Mouse (Mus musculus) liver, embryonic 13.5 days (tissue): ENCODE results near the gene Acsl6. TPM values are rescaled to one million over a fixed set of nuclear protein-coding genes. Genes with fewer than 3 reads are reported as not detected.
"Not testable (repeated sequence)": the region's sequence is repeated elsewhere in the genome, so short reads cannot be mapped to it uniquely, and the experiment has no call there.

Experiments
- ATAC-seq: fragments of 200-750 bp; cut with Nextera tagmentation; 2 replicates; pipeline ENCODE4 v1.8.0; 2017; ENCODE audit warnings: low read depth, mild to moderate bottlenecking, moderate number of reproducible peaks, moderate library complexity
- DNase-seq: peaks from one replicate; pipeline ENCODE4 v3.0.0; 2022
- H3K27ac ChIP-seq: fragments of 300-500 bp; sonication (generic); 2 replicates; pipeline ENCODE4 v1.5.1; 2015; ENCODE audit warnings: moderate library complexity, mild to moderate bottlenecking, inconsistent platforms
- H3K27me3 ChIP-seq: fragments of 300-500 bp; sonication (generic); 2 replicates; pipeline ENCODE4 v1.6.1; 2015; ENCODE audit warnings: mild to moderate bottlenecking, inconsistent platforms
- H3K36me3 ChIP-seq: fragments of 300-500 bp; sonication (generic); 2 replicates; pipeline ENCODE4 v1.6.1; 2015; ENCODE audit warnings: mild to moderate bottlenecking, inconsistent platforms
- H3K4me1 ChIP-seq: fragments of 300-500 bp; sonication (generic); replicated peaks from 2 replicates; pipeline ENCODE4 v1.6.1; 2015; ENCODE audit warnings: inconsistent platforms
- H3K4me2 ChIP-seq: fragments of 300-500 bp; sonication (generic); 2 replicates; pipeline ENCODE4 v1.6.1; 2015; ENCODE audit warnings: inconsistent platforms, mild to moderate bottlenecking, moderate library complexity
- H3K4me3 ChIP-seq: fragments of 300-500 bp; sonication (generic); replicated peaks from 2 replicates; pipeline ENCODE4 v1.5.1; 2015; ENCODE audit warnings: mild to moderate bottlenecking, inconsistent platforms
- H3K9ac ChIP-seq: fragments of 300-500 bp; sonication (generic); 2 replicates; pipeline ENCODE4 v1.6.1; 2015; ENCODE audit warnings: mild to moderate bottlenecking, inconsistent platforms
- H3K9me3 ChIP-seq: fragments of 300-500 bp; sonication (generic); replicated peaks from 2 replicates; pipeline ENCODE4 v1.6.1; 2016; ENCODE audit warnings: inconsistent platforms
- whole genome bisulfite sequencing: fragments of 180-500 bp; shearing (Covaris S2); methylation state at CpG from one replicate; pipeline ENCODE4 v1.1.7; 2015; ENCODE audit not compliant: insufficient replicate concordance; 5-methylcytosine and 5-hydroxymethylcytosine counted together
- polyA plus RNA-seq: library from polyadenylated mRNA; unstranded; fragments of >200 nt; fragmentation: Nextera tagmentation; extraction: Ambion mirVana; gene quantifications from 2 replicates; pipeline ENCODE4 v1.2.1, GENCODE M21; 2015

Acsl6 gene
- polyA plus RNA-seq, 1 experiment from 2014 or later = 1.9 TPM

DNA sequence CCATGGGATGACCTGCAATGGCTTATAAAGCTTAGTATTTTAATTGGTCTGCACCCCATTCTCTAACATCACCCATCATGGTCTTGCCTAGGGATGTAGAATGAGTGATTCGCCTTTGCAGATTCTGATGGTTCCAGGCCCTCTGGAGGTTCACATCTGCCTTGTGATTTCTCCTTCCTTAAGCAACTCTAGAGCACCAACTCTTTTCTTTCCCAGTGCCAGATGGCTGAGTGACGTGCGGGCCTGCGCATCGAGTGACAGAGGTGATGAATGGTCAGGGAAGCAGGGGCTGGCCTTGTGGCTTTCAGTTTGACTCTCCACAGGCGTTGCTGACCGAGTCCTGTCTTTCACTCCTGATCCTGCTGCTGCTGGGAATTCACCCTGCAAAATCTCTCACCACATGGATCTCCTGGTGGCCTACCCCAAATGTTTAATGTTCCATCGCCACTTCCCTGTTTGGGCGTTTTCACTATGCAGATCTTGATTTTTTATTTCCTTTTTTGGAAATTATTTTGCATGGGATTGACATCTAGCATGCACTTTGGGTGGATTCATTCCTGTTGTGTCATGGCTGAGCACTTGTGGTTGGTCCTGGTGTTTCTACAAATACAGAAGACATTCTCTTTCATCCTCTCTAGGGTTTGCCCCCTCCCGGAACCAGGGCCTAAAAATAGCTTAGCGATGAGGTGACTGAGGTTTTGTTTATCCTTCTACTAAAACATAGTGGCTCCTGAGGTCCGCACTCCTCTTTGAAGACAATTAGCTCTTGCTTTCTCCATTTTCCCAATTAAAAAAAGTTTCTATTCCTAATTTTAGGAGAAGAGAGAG is 9.4 kb upstream of the Acsl6 start:
- H3K9me3 ChIP-seq = no peaks in the 10 kb centered on the region
- no peak overlapping the region for H3K4me3 ChIP-seq
- no peaks in the 10 kb centered on the region for H3K36me3 ChIP-seq
- no peaks in the 10 kb centered on the region for H3K27me3 ChIP-seq
- no peak overlapping the region for H3K4me2 ChIP-seq
- DNase-seq (no peak), ATAC-seq (no peak)
- 50% methylated on average over 12 of the region's 12 CpGs for whole genome bisulfite sequencing
- H3K9ac ChIP-seq = no peak overlapping the region
- H3K27ac ChIP-seq = no peak overlapping the region
- no peaks in the 10 kb centered on the region for H3K4me1 ChIP-seq

DNA sequence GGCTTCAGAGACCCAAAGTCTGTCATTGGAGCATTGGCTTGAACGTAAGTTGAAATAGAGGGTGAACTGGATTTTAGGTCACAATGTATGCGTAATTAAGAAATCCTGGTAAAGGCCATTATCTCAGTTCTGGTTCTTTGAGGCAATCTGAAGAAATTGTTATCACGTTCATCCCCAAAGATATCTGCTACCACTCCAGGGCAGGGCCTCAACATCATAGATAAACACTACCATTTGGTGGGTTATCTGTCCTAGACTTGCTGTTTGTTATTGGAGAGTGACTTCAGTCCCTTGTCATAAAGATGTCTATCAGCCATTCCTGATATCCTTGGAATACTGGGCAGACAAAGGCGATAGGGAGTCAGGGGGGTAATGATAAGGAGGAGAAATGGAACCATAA is 7.6 kb upstream of the Acsl6 start:
- ATAC-seq = no peak
- 58% methylated on average over 4 of the region's 4 CpGs for WGBS

DNA sequence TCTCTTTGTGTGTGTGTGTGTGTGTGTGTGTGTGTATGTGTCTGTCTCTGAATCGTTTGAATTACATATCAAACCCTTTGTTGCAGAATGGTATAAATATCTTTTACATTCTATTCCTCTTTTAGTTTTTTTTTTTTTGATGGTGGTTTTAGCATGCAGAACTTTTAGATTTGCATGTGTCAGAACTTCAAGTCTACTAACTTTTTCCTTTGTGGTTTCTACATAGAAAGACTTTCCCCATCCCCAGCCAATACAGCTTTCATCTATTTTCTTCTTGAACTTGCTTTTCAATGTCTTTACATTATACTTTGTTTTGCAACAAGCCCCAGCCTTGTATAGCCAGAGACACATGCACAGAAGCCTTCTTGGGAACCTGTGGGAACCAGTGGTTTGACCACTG is 6.9 kb upstream of the Acsl6 start:
- Histone ChIP-seq H3K9me3 (no peaks in the 10 kb centered on the region), H3K27ac (no peak overlapping the region), H3K4me3 (no peak overlapping the region), H3K27me3 (0 out of 2 replicates have a peak, but pooled peaks cover 2% of the 10 kb centered on the region), H3K36me3 (no peaks in the 10 kb centered on the region), H3K9ac (no peak overlapping the region), H3K4me2 (no peak overlapping the region), H3K4me1 (no peaks in the 10 kb centered on the region)
- no peak for DNase-seq
- WGBS = 68% methylated on average over 1 of the region's 1 CpGs
- no peak for ATAC-seq

More for the DNA sequence above, 7.6 kb upstream of the Acsl6 start:
- no peak overlapping the region for H3K27ac ChIP-seq
- H3K27me3 ChIP-seq = no peaks in the 10 kb centered on the region
- DNase-seq = no peak
- H3K9ac ChIP-seq = no peak overlapping the region
- H3K36me3 ChIP-seq = no peaks in the 10 kb centered on the region
- no peak overlapping the region for H3K4me3 ChIP-seq
- H3K4me1 ChIP-seq = no peaks in the 10 kb centered on the region
- no peaks in the 10 kb centered on the region for H3K9me3 ChIP-seq
- no peak overlapping the region for H3K4me2 ChIP-seq

DNA sequence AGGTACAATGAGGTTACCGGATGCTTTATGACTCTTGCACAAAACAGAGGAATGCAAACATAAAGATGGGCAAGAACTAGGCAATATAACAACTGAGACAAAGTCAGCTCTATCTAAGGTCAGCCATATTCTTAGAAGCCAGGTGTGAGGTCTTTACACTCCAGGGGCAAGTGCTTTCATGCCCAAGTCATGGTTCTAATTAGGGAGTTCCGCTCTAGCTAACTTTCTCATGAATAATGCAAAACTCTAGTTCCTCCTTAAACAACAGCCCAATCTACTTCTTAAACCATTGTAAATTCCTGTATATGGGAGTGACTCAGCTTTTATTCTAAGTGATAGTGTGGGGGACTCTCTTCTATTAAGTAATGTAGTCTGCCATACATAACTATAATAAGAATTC is 6.1 kb upstream of the Acsl6 start:
- H3K4me1 ChIP-seq, H3K9me3 ChIP-seq, H3K27ac ChIP-seq, H3K36me3 ChIP-seq, H3K4me2 ChIP-seq, H3K4me3 ChIP-seq, H3K27me3 ChIP-seq, ATAC-seq, H3K9ac ChIP-seq, DNase-seq: not testable (repeated sequence)
- WGBS = 75% methylated on average over 2 of the region's 2 CpGs

DNA sequence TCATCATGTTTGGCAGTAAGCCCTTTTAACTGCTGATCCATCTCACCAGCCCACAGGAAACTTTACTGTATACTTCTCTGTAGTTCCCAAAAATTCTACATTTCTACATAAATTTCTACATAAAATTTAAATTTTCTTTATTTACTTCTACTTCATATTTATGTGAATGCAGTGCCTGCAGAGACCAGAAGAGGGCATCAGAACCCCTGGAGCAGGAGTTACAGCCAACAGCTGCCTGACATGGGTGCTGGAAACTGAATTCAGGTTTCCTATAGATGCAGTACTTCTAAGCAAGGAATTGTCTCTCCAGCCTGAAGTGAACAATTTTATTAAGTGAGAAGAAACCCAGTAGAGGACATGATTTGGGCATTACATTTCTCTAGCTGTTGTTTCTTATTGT is 4.8 kb upstream of the Acsl6 start:
- H3K36me3 ChIP-seq = no peaks in the 10 kb centered on the region
- ATAC-seq (no peak), DNase-seq (no peak)
- peaks cover 23% of the 10 kb centered on the region for H3K27me3 ChIP-seq
- no peak overlapping the region for H3K4me3 ChIP-seq
- no peak overlapping the region for H3K9ac ChIP-seq
- no peak overlapping the region for H3K27ac ChIP-seq
- H3K4me1 ChIP-seq = no peaks in the 10 kb centered on the region
- no peaks in the 10 kb centered on the region for H3K9me3 ChIP-seq
- H3K4me2 ChIP-seq = no peak overlapping the region

DNA sequence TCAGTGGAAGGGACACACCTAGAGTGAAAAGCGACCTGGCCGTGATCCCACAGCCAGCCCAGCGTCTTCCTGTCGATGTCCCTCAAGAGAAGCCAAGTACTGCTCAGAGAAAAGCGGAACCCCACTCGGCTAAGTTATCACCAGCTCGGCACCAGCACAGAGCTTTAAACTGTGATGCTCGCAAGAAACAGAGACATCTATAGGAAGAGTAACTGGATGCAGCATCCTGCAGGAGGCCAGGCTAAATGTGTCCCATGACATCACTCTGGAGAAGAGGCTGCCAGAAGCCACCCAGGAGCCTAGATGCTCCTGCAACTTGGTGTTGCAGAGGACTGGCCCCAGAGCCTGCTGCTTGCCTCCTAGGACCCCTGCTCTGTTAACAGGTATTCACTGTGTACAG is 1.6 kb upstream of the Acsl6 start:
- no peak overlapping the region for H3K27ac ChIP-seq
- H3K9me3 ChIP-seq = no peaks in the 10 kb centered on the region
- WGBS = 76% methylated on average over 8 of the region's 8 CpGs
- no peak overlapping the region for H3K4me2 ChIP-seq
- H3K4me3 ChIP-seq = no peak overlapping the region
- H3K9ac ChIP-seq = no peak overlapping the region
- H3K4me1 ChIP-seq = no peaks in the 10 kb centered on the region
- no peak for DNase-seq
- no peaks in the 10 kb centered on the region for H3K36me3 ChIP-seq
- ATAC-seq = no peak
- peaks cover 54% of the 10 kb centered on the region for H3K27me3 ChIP-seq

DNA sequence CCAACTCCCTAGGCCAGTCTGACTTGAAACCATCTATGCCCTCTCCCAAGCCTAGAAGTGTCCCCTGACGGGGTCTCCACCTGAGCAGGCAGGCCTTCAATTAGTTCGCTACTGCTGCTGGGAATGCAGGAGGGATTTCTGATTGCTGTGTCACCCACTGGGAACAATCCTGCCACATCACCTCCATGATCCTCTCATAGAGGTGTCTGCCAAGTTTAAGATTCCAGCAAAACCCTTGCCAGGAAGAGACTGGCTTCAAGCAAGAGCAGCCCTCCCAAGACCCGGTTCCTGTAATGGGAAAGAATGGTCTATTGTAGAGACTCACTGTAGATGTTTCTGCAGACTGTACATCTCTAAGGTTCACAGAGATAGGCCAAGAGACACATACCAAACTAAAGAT is 992 bp upstream of the Acsl6 start:
- Histone ChIP-seq H3K9ac (no peak overlapping the region), H3K4me3 (no peak overlapping the region), H3K4me1 (no peaks in the 10 kb centered on the region), H3K27ac (no peak overlapping the region), H3K9me3 (no peaks in the 10 kb centered on the region), H3K4me2 (no peak overlapping the region), H3K27me3 (peaks cover 59% of the 10 kb centered on the region), H3K36me3 (no peaks in the 10 kb centered on the region)
- DNase-seq (no peak), ATAC-seq (no peak)
- WGBS = 67% methylated on average over 3 of the region's 3 CpGs

DNA sequence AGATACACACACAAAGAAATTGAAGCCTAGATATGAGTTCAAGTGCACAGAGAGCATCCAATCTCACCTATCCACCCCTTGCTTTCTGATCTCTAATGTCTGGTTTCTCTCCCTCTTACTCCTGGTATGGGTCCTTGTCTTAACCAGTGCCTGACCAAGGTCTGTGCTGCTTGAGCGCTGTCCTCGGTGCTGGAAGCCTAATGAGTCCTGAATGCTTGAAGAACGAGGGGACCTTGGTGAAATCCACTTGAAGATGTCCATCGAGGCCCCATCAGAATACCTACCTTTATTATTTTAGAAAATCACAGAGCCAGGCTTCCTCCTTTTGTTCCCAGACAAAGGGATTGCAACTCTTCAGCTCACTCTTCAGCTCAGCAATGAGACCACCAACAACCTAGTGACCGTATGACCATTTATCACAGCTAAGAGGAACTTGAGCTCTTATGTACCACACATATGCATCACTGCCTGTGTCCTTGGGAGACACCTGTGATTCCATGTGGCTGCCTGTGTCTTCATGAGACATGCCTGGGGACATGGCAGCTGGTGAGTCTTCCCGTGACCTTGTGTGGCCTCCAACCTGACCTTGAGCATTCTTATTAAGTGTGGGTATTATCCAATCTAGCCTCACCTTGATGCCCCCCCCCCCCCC is 396 bp upstream of the Acsl6 start:
- Histone ChIP-seq H3K27ac (no peak overlapping the region), H3K9ac (no peak overlapping the region), H3K4me1 (no peaks in the 10 kb centered on the region), H3K4me2 (no peak overlapping the region), H3K9me3 (no peaks in the 10 kb centered on the region), H3K36me3 (no peaks in the 10 kb centered on the region), H3K4me3 (no peak overlapping the region), H3K27me3 (peaks cover 59% of the 10 kb centered on the region)
- peak; percentile 10 for DNase-seq
- ATAC-seq = no peak
- 19% methylated on average over 6 of the region's 6 CpGs for WGBS

DNA sequence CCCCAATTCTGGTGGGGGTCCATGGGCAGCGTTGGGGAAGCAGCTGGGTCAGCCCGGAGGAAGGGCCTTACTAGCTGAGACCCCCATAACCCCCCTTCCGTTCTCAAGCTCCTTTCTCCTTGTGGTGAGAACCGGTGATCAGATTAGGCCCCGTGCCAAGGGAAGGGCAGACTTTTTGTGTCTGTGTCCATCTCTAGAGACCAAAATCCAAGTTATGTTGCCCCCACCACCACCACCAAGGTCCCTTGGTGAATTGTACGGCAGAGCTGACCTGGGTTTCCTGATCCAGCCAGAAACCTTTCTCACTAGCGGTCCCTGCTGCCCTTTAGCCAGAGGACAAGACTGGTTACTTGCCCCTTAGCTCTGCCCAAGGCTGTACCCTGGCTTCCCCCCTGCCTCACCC is 874 bp downstream of the Acsl6 start:
- no peak overlapping the region for H3K27ac ChIP-seq
- H3K4me1 ChIP-seq = no peaks in the 10 kb centered on the region
- H3K4me2 ChIP-seq = peak overlapping the region; percentile 65
- DNase-seq (no peak), ATAC-seq (no peak)
- WGBS = 6% methylated on average over 7 of the region's 7 CpGs
- no peaks in the 10 kb centered on the region for H3K36me3 ChIP-seq
- no peak overlapping the region; the same call in 1 of the 2 replicates for H3K9ac ChIP-seq
- no peaks in the 10 kb centered on the region for H3K9me3 ChIP-seq
- H3K4me3 ChIP-seq = peak overlapping the region; percentile 49
- peaks cover 59% of the 10 kb centered on the region for H3K27me3 ChIP-seq

DNA sequence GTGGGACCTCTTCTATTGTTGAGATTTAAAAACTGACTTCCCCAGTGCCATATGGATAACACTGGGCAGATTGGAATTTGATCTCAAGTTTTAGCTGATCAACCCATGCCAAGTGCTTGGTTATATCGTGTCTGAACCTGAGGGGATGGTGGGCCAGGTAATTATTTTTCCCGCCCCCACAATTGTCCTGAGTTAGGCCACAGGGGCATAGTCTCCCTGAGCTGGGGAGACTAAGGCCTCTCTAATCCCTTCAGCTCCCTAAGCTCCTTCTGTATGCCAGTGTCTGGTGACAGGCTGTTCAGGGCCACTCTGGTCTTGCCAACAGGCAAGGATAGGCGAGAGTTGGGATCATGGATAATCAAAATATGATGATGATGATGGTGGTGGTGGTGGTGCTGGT is 1.7 kb downstream of the Acsl6 start:
- H3K4me2 ChIP-seq = no peak overlapping the region
- H3K4me1 ChIP-seq = no peaks in the 10 kb centered on the region
- H3K4me3 ChIP-seq = no peak overlapping the region
- ATAC-seq (no peak), DNase-seq (no peak)
- H3K27ac ChIP-seq = no peak overlapping the region
- no peak overlapping the region for H3K9ac ChIP-seq
- H3K36me3 ChIP-seq = no peaks in the 10 kb centered on the region
- H3K27me3 ChIP-seq = peaks cover 59% of the 10 kb centered on the region
- no peaks in the 10 kb centered on the region for H3K9me3 ChIP-seq
- 53% methylated on average over 3 of the region's 3 CpGs for WGBS

DNA sequence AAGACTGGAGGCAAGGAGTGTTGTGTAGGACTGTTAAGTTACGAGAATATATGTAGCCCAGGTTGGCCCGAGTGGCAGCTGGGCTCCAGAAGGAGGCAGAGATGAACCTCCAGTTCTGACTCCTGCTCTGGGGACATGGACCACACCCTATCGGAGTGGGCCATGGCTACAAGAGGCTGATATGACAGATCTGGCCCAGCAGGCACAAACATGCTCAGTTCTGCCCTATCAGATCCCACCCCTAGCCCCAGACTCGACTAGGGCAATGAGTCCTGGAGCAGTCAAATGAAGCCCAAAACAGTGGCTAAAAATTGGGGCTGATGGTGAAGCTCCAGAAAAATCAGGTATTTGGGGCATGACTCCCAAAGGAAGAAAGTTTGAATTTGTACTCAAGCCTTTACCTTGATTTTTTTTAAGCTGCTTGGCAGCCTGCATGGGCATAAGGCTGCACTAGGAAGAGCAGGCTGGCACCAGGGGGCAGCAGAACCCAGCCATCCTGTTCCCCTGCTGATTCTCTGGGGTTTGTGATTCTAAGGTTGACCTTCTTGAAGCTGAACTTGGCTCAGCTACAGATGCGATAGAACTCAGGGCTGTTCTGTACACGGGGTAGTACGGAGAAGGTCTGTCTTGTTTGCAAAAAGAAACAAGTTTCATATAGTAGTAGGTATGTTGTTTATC is 3.7 kb downstream of the Acsl6 start:
- Histone ChIP-seq H3K36me3 (no peaks in the 10 kb centered on the region), H3K9me3 (no peaks in the 10 kb centered on the region), H3K4me2 (no peak overlapping the region), H3K9ac (no peak overlapping the region), H3K27ac (no peak overlapping the region), H3K27me3 (peaks cover 51% of the 10 kb centered on the region), H3K4me1 (peaks cover 5% of the 10 kb centered on the region), H3K4me3 (no peak overlapping the region)
- ATAC-seq (no peak), DNase-seq (peak; percentile 14)
- 47% methylated on average over 7 of the region's 7 CpGs for whole genome bisulfite sequencing
